Mouse (Mus musculus): ENCODE results near the gene Schip1. TPM values are rescaled to one million over a fixed set of nuclear protein-coding genes. Genes with fewer than 3 reads are reported as not detected.

Schip1 gene
- polyA plus RNA-seq, 1 experiment from 2014 or later: 114 TPM

- Histone ChIP-seq H3K9me3 (replicated peaks) (no peaks in the 10 kb centered on the region), H3K4me2 (replicated peaks) (no peak overlapping the region), H3K36me3 (no peaks in the 10 kb centered on the region), H3K4me3 (no peak overlapping the region), H3K4me1 (no peaks in the 10 kb centered on the region), H3K9ac (no peak overlapping the region), H3K27me3 (no peaks in the 10 kb centered on the region), H3K27ac (no peak overlapping the region)
- ATAC-seq (ENCODE audit: low FRiP score): no peak
- 96% methylated on average over 1 of the region's 1 CpGs for WGBS
These were observed 95.6 kb downstream of the Schip1 start for GRCm38 (mm10) chr3:68160175-68160574.

- Histone ChIP-seq H3K36me3 (no peaks in the 10 kb centered on the region), H3K4me2 (replicated peaks) (no peak overlapping the region), H3K4me1 (no peaks in the 10 kb centered on the region), H3K9me3 (replicated peaks) (no peaks in the 10 kb centered on the region), H3K9ac (no peak overlapping the region), H3K27me3 (no peaks in the 10 kb centered on the region), H3K27ac (no peak overlapping the region), H3K4me3 (no peak overlapping the region)
- 82% methylated on average over 3 of the region's 3 CpGs for WGBS
- no peak for ATAC-seq (ENCODE audit: low FRiP score)
These were observed 96.2 kb downstream of the Schip1 start for GRCm38 (mm10) chr3:68160760-68161159.

GRCm38 (mm10) chr3:68178248-68178647, 113.6 kb downstream of the Schip1 start:
- no peak for ATAC-seq (ENCODE audit: low FRiP score)
- WGBS: 78% methylated on average over 1 of the region's 1 CpGs
- no peak overlapping the region for H3K9ac ChIP-seq
- H3K27me3 ChIP-seq: no peaks in the 10 kb centered on the region
- H3K4me1 ChIP-seq: no peaks in the 10 kb centered on the region
- H3K27ac ChIP-seq: no peak overlapping the region
- no peak overlapping the region for H3K4me3 ChIP-seq
- H3K36me3 ChIP-seq: no peaks in the 10 kb centered on the region
- no peak overlapping the region for H3K4me2 ChIP-seq (replicated peaks)
- no peaks in the 10 kb centered on the region for H3K9me3 ChIP-seq (replicated peaks)

- Histone ChIP-seq H3K4me3 (no peak overlapping the region), H3K9ac (no peak overlapping the region), H3K36me3 (no peaks in the 10 kb centered on the region), H3K4me2 (replicated peaks) (no peak overlapping the region), H3K27ac (no peak overlapping the region), H3K4me1 (no peaks in the 10 kb centered on the region), H3K9me3 (replicated peaks) (no peaks in the 10 kb centered on the region), H3K27me3 (no peaks in the 10 kb centered on the region)
- WGBS: 63% methylated on average over 8 of the region's 8 CpGs
- ATAC-seq (ENCODE audit: low FRiP score): no peak
These were observed 122.9 kb downstream of the Schip1 start for GRCm38 (mm10) chr3:68187471-68187870.

GRCm38 (mm10) chr3:68189100-68189499, 124.5 kb downstream of the Schip1 start:
- Histone ChIP-seq H3K4me1 (no peaks in the 10 kb centered on the region), H3K27ac (no peak overlapping the region), H3K4me2 (replicated peaks) (no peak overlapping the region), H3K9me3 (replicated peaks) (no peaks in the 10 kb centered on the region), H3K27me3 (no peaks in the 10 kb centered on the region), H3K36me3 (no peaks in the 10 kb centered on the region), H3K9ac (no peak overlapping the region), H3K4me3 (no peak overlapping the region)
- 89% methylated on average over 2 of the region's 2 CpGs for WGBS
- no peak for ATAC-seq (ENCODE audit: low FRiP score)

- no peak overlapping the region for H3K4me3 ChIP-seq
- H3K4me2 ChIP-seq (replicated peaks): no peak overlapping the region
- H3K9me3 ChIP-seq (replicated peaks): no peaks in the 10 kb centered on the region
- no peaks in the 10 kb centered on the region for H3K36me3 ChIP-seq
- 93% methylated on average over 1 of the region's 1 CpGs for WGBS
- ATAC-seq (ENCODE audit: low FRiP score): no peak
- H3K27me3 ChIP-seq: no peaks in the 10 kb centered on the region
- no peaks in the 10 kb centered on the region for H3K4me1 ChIP-seq
- H3K27ac ChIP-seq: no peak overlapping the region
- H3K9ac ChIP-seq: no peak overlapping the region
These were observed 132.3 kb downstream of the Schip1 start for GRCm38 (mm10) chr3:68196933-68197332.

GRCm38 (mm10) chr3:68201214-68201613, 136.6 kb downstream of the Schip1 start:
- ATAC-seq (ENCODE audit: low FRiP score): peak; percentile 58; the same call in 1 of the 2 replicates

GRCm38 (mm10) chr3:68202162-68202902, 137.7 kb downstream of the Schip1 start:
- Histone ChIP-seq H3K4me2 (replicated peaks) (no peak overlapping the region), H3K4me3 (no peak overlapping the region), H3K9ac (no peak overlapping the region), H3K36me3 (no peaks in the 10 kb centered on the region), H3K9me3 (replicated peaks) (no peaks in the 10 kb centered on the region), H3K4me1 (peaks cover 7% of the 10 kb centered on the region), H3K27me3 (no peaks in the 10 kb centered on the region), H3K27ac (peak overlapping the region; percentile 41; the same call in 1 of the 2 replicates)
- peak; percentile 75 for ATAC-seq (ENCODE audit: low FRiP score)
- 30% methylated on average over 4 of the region's 4 CpGs for whole genome bisulfite sequencing

More at GRCm38 (mm10) chr3:68201214-68201613, 136.6 kb downstream of the Schip1 start:
- Histone ChIP-seq H3K27ac (no peak overlapping the region), H3K9ac (no peak overlapping the region), H3K4me1 (peaks cover 7% of the 10 kb centered on the region), H3K4me2 (replicated peaks) (no peak overlapping the region), H3K27me3 (no peaks in the 10 kb centered on the region), H3K9me3 (replicated peaks) (no peaks in the 10 kb centered on the region), H3K36me3 (no peaks in the 10 kb centered on the region), H3K4me3 (no peak overlapping the region)
- 5% methylated on average over 1 of the region's 1 CpGs for WGBS

- 51% methylated on average over 4 of the region's 4 CpGs for WGBS
- H3K27me3 ChIP-seq: no peaks in the 10 kb centered on the region
- H3K36me3 ChIP-seq: no peaks in the 10 kb centered on the region
- no peak overlapping the region for H3K27ac ChIP-seq
- peaks cover 7% of the 10 kb centered on the region for H3K4me1 ChIP-seq
- no peak overlapping the region for H3K4me2 ChIP-seq (replicated peaks)
- H3K4me3 ChIP-seq: no peak overlapping the region
- H3K9ac ChIP-seq: no peak overlapping the region
- H3K9me3 ChIP-seq (replicated peaks): no peaks in the 10 kb centered on the region
- no peak for ATAC-seq (ENCODE audit: low FRiP score)
These were observed 139.4 kb downstream of the Schip1 start for GRCm38 (mm10) chr3:68203934-68204467.

- ATAC-seq (ENCODE audit: low FRiP score): no peak
These were observed 145.8 kb downstream of the Schip1 start for GRCm38 (mm10) chr3:68210422-68210821.

GRCm38 (mm10) chr3:68221452-68221851, 156.8 kb downstream of the Schip1 start:
- no peaks in the 10 kb centered on the region for H3K27me3 ChIP-seq
- no peak overlapping the region for H3K4me2 ChIP-seq (replicated peaks)
- no peak overlapping the region for H3K4me3 ChIP-seq
- H3K4me1 ChIP-seq: no peaks in the 10 kb centered on the region
- H3K9me3 ChIP-seq (replicated peaks): no peaks in the 10 kb centered on the region
- no peak for ATAC-seq (ENCODE audit: low FRiP score)
- H3K9ac ChIP-seq: no peak overlapping the region
- WGBS: 92% methylated on average over 3 of the region's 3 CpGs
- no peak overlapping the region for H3K27ac ChIP-seq
- no peaks in the 10 kb centered on the region for H3K36me3 ChIP-seq

More at GRCm38 (mm10) chr3:68210422-68210821, 145.8 kb downstream of the Schip1 start:
- no peaks in the 10 kb centered on the region for H3K36me3 ChIP-seq
- no peak overlapping the region for H3K27ac ChIP-seq
- no peak overlapping the region for H3K4me2 ChIP-seq (replicated peaks)
- no peaks in the 10 kb centered on the region for H3K27me3 ChIP-seq
- WGBS: 70% methylated on average over 4 of the region's 4 CpGs
- H3K9ac ChIP-seq: no peak overlapping the region
- H3K9me3 ChIP-seq (replicated peaks): no peaks in the 10 kb centered on the region
- H3K4me3 ChIP-seq: no peak overlapping the region
- no peaks in the 10 kb centered on the region for H3K4me1 ChIP-seq

GRCm38 (mm10) chr3:68239887-68240286, 175.3 kb downstream of the Schip1 start:
- H3K4me1 ChIP-seq: no peaks in the 10 kb centered on the region
- ATAC-seq (ENCODE audit: low FRiP score): no peak
- H3K9me3 ChIP-seq (replicated peaks): no peaks in the 10 kb centered on the region
- H3K36me3 ChIP-seq: no peaks in the 10 kb centered on the region
- H3K27ac ChIP-seq: no peak overlapping the region
- WGBS: 92% methylated on average over 2 of the region's 2 CpGs
- H3K4me2 ChIP-seq (replicated peaks): no peak overlapping the region
- H3K27me3 ChIP-seq: no peaks in the 10 kb centered on the region
- H3K4me3 ChIP-seq: no peak overlapping the region
- H3K9ac ChIP-seq: no peak overlapping the region

GRCm38 (mm10) chr3:68243239-68243638, 178.6 kb downstream of the Schip1 start:
- Histone ChIP-seq H3K27ac (no peak overlapping the region), H3K9me3 (replicated peaks) (no peaks in the 10 kb centered on the region), H3K4me1 (no peaks in the 10 kb centered on the region), H3K27me3 (no peaks in the 10 kb centered on the region), H3K36me3 (no peaks in the 10 kb centered on the region), H3K4me3 (no peak overlapping the region), H3K9ac (no peak overlapping the region), H3K4me2 (replicated peaks) (no peak overlapping the region)
- 71% methylated on average over 3 of the region's 3 CpGs for WGBS
- ATAC-seq (ENCODE audit: low FRiP score): no peak
